ENCODE assay signal across 22 mouse cellular contexts in genomic region chr4:87939474-87940154, GRCm38 (mm10).
"Had no signal": no experiment of that assay in that cellular context is flagged by ENCODE, and none has a peak within 500 bp of the region (broad histone marks: within the 10 kb centered on the region; RNA-seq: fewer than 3 reads in every experiment).

No protein-coding gene starts in this region.

- DNase-seq: forebrain, postnatal 0 days; gastrocnemius, postnatal 14 days; gastrocnemius, postnatal 36 days; heart, adult 18-20 months; heart, postnatal 10 days; heart, postnatal 36 days; kidney, adult 11 months; kidney, adult 8-10 months; kidney, postnatal 25 days; layer of hippocampus, adult 9-11 months; layer of hippocampus, postnatal 36 days; left cerebral cortex, postnatal 4 days had no signal

- H3K4me1 ChIP-seq: limb, embryonic 15.5 days had no signal

- H3K27ac ChIP-seq: heart, embryonic 10.5 days; hindbrain, embryonic 13.5 days; hindbrain, embryonic 15.5 days; hindbrain, postnatal 0 days; limb, embryonic 13.5 days; limb, embryonic 15.5 days; liver, embryonic 12.5 days; liver, embryonic 14.5 days had no signal

- ATAC-seq: forebrain, postnatal 0 days; hindbrain, postnatal 0 days; intestine, embryonic 16.5 days; liver, embryonic 12.5 days had no signal

- H3K4me2 ChIP-seq: heart, embryonic 12.5 days; hindbrain, embryonic 13.5 days; hindbrain, embryonic 15.5 days; limb, embryonic 13.5 days; limb, embryonic 15.5 days; liver, embryonic 12.5 days had no signal

- H3K9me3 ChIP-seq: heart, embryonic 10.5 days; heart, embryonic 12.5 days; hindbrain, embryonic 13.5 days; hindbrain, embryonic 15.5 days; limb, embryonic 13.5 days; limb, embryonic 15.5 days; liver, embryonic 12.5 days had no signal

- H3K9ac ChIP-seq: forebrain, postnatal 0 days; heart, embryonic 12.5 days; hindbrain, embryonic 13.5 days; hindbrain, embryonic 15.5 days; limb, embryonic 13.5 days; limb, embryonic 15.5 days; liver, embryonic 12.5 days; liver, embryonic 14.5 days had no signal

- H3K36me3 ChIP-seq: heart, embryonic 10.5 days; heart, embryonic 12.5 days; hindbrain, embryonic 13.5 days; hindbrain, embryonic 15.5 days; limb, embryonic 13.5 days; limb, embryonic 15.5 days; liver, embryonic 12.5 days had no signal

- H3K27me3 ChIP-seq: heart, embryonic 12.5 days; hindbrain, embryonic 13.5 days; hindbrain, embryonic 15.5 days; limb, embryonic 13.5 days; limb, embryonic 15.5 days; liver, embryonic 12.5 days had no signal

- H3K4me3 ChIP-seq: heart, embryonic 10.5 days; heart, embryonic 12.5 days; hindbrain, embryonic 13.5 days; hindbrain, embryonic 15.5 days; limb, embryonic 13.5 days; limb, embryonic 15.5 days; liver, embryonic 12.5 days had no signal
